Mouse (Mus musculus): ENCODE data around the gene Rora. TPM values are rescaled to one million over a fixed set of nuclear protein-coding genes. Genes with fewer than 3 reads are reported as not detected.
A peak's percentile ranks its signal among the peaks of the same experiment; 100 is the strongest.

Gene Rora
- polyA plus RNA-seq, 1 experiment from 2014 or later = 6.6 TPM

GRCm38 (mm10) chr9:69339199-69339598 lies 685.6 kb downstream of the Rora start:
- 73% methylated on average over 7 of the region's 7 CpGs for WGBS
- peaks cover 28% of the 10 kb centered on the region for H3K4me1 ChIP-seq
- DNase-seq (ENCODE audit: low spot score) = no peak
- H3K9me3 ChIP-seq = no peaks in the 10 kb centered on the region
- H3K27me3 ChIP-seq (replicated peaks; ENCODE audit: low read depth, poor library complexity, severe bottlenecking) = no peaks in the 10 kb centered on the region
- no peak overlapping the region for H3K4me3 ChIP-seq
- H3K36me3 ChIP-seq (replicated peaks) = no peaks in the 10 kb centered on the region
- H3K27ac ChIP-seq (replicated peaks) = no peak overlapping the region

DNA sequence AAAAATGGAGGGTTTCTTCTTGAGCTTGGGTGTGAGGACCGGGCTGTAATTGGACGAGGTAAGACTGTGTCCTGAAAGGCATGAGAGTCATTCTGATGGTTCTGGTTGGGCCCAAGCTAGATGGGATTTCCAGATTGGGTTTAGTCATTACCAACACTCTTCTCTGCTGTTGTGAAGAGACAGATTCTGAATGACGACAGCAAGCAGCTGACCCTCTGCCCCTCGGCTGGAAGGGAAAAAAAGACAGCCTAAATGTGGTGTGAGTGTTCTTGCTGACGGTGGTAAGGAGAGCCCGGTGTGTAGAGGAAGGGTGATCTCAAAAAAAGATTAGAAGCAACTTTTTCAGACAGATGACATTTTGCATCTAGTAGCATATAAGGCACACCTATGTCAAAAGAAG lies 686.2 kb downstream of the Rora start:
- Histone ChIP-seq H3K4me3 (no peak overlapping the region), H3K9me3 (no peaks in the 10 kb centered on the region), H3K4me1 (peaks cover 22% of the 10 kb centered on the region), H3K36me3 (replicated peaks) (no peaks in the 10 kb centered on the region), H3K27me3 (replicated peaks; ENCODE audit: low read depth, poor library complexity, severe bottlenecking) (no peaks in the 10 kb centered on the region), H3K27ac (replicated peaks) (no peak overlapping the region)
- no peak for DNase-seq (ENCODE audit: low spot score)
- 81% methylated on average over 6 of the region's 6 CpGs for WGBS

- Histone ChIP-seq H3K27me3 (replicated peaks; ENCODE audit: low read depth, poor library complexity, severe bottlenecking) (no peaks in the 10 kb centered on the region), H3K9me3 (no peaks in the 10 kb centered on the region), H3K36me3 (replicated peaks) (no peaks in the 10 kb centered on the region), H3K27ac (replicated peaks) (no peak overlapping the region), H3K4me3 (no peak overlapping the region), H3K4me1 (peaks cover 19% of the 10 kb centered on the region)
- WGBS = 92% methylated on average over 7 of the region's 7 CpGs
- DNase-seq (ENCODE audit: low spot score) = no peak
Observed at GRCm38 (mm10) chr9:69340421-69340820, 686.8 kb downstream of the Rora start.

- no peaks in the 10 kb centered on the region for H3K9me3 ChIP-seq
- WGBS = 91% methylated on average over 10 of the region's 10 CpGs
- H3K4me1 ChIP-seq = peaks cover 17% of the 10 kb centered on the region
- DNase-seq (ENCODE audit: low spot score) = no peak
- H3K4me3 ChIP-seq = no peak overlapping the region
- no peaks in the 10 kb centered on the region for H3K36me3 ChIP-seq (replicated peaks)
- no peaks in the 10 kb centered on the region for H3K27me3 ChIP-seq (replicated peaks; ENCODE audit: low read depth, poor library complexity, severe bottlenecking)
- H3K27ac ChIP-seq (replicated peaks) = no peak overlapping the region
Observed at GRCm38 (mm10) chr9:69343881-69344280, 690.3 kb downstream of the Rora start.

DNA sequence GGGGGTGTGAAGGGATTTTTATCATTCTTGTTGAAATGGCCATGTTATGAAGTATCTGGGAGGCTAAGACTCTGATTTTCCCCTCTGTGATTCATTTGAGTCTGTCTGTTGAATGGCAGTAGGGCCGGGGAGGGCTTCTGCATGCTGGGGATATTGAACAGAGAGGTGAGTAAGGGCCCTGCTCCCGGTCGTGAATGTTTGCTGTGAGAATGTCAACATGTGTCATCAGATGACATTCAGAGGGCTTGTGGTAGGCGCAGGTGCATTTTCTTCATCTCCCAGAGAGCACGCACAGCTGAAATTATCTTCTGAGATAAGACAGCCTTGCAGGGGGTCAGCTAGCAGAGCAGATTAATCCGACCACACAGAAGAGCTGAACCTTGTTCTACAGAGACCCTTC lies 692.0 kb downstream of the Rora start:
- H3K27me3 ChIP-seq (replicated peaks; ENCODE audit: low read depth, poor library complexity, severe bottlenecking) = no peaks in the 10 kb centered on the region
- no peak for DNase-seq (ENCODE audit: low spot score)
- 75% methylated on average over 6 of the region's 6 CpGs for WGBS

DNA sequence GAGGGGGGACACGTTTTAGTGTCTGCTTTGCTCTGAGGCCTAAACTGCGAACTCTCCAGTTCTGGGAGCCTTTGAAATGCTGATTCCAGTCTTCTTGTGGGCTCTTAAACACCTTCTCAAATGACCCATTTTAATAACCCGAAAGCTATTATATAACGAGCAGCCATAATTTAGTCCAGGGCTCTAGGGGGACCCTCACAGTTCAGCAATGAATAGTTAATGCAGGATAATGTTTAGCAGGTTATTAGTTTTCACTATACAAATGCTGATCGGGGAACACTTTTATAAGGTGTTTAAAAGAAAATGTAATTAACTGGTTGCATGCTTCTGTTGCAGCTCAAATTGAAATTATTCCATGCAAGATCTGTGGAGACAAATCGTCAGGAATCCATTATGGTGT lies 694.2 kb downstream of the Rora start:
- Histone ChIP-seq H3K27me3 (replicated peaks; ENCODE audit: low read depth, poor library complexity, severe bottlenecking) (no peaks in the 10 kb centered on the region), H3K4me1 (peaks cover 14% of the 10 kb centered on the region), H3K27ac (replicated peaks) (no peak overlapping the region), H3K9me3 (no peaks in the 10 kb centered on the region), H3K36me3 (replicated peaks) (no peaks in the 10 kb centered on the region; the same call in 1 of the 2 replicates), H3K4me3 (no peak overlapping the region)
- DNase-seq (ENCODE audit: low spot score) = no peak
- 68% methylated on average over 6 of the region's 6 CpGs for WGBS

More for the DNA sequence above, 692.0 kb downstream of the Rora start:
- H3K9me3 ChIP-seq = no peaks in the 10 kb centered on the region
- H3K4me3 ChIP-seq = no peak overlapping the region
- H3K27ac ChIP-seq (replicated peaks) = no peak overlapping the region
- H3K36me3 ChIP-seq (replicated peaks) = no peaks in the 10 kb centered on the region
- H3K4me1 ChIP-seq = peaks cover 14% of the 10 kb centered on the region

DNA sequence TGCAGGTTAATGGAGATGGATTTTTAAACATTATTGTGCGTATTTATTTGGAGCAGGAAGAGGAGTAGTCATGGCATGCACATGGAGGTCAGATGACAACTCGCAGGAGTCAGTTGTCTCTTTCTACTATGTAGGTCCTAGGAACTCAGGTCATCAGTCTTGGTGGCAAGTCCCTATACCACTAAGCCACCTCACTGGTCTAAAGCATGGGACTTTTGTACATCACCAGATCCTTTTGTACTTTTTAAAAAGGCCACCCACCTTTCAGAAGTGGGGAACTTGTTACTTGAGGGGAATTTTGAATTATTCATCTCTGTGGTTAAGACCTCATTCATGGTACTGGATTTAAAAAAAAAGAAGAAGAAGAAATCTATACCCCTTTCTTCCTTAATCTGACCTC lies 696.0 kb downstream of the Rora start:
- no peaks in the 10 kb centered on the region for H3K9me3 ChIP-seq
- 91% methylated on average over 2 of the region's 2 CpGs for WGBS
- peaks cover 18% of the 10 kb centered on the region for H3K4me1 ChIP-seq
- no peaks in the 10 kb centered on the region; the same call in 1 of the 2 replicates for H3K36me3 ChIP-seq (replicated peaks)
- DNase-seq (ENCODE audit: low spot score) = no peak
- H3K27me3 ChIP-seq (replicated peaks; ENCODE audit: low read depth, poor library complexity, severe bottlenecking) = no peaks in the 10 kb centered on the region
- no peak overlapping the region for H3K27ac ChIP-seq (replicated peaks)
- H3K4me3 ChIP-seq = no peak overlapping the region

DNA sequence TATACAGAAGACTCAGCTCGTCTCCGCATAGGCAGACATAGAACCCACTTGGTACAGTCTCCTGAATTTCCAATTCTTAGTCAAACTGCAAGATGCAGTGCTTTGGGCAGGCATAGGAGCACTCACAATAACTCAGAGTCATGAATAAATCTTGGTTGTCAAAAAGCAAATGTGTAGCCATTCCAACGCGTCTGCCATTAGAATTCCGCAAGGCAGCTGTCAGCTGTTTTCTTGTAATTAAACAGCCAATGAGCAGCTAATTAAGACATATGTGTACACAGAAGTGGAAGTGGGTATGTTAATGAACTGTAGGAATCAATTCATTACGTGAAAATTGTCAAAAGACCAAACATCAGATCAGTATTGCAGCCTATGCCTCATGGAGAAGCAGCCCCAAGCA lies 700.6 kb downstream of the Rora start:
- H3K27ac ChIP-seq (replicated peaks) = no peak overlapping the region
- H3K9me3 ChIP-seq = no peaks in the 10 kb centered on the region
- no peaks in the 10 kb centered on the region for H3K27me3 ChIP-seq (replicated peaks; ENCODE audit: low read depth, poor library complexity, severe bottlenecking)
- peaks cover 17% of the 10 kb centered on the region; the same call in 1 of the 2 replicates for H3K4me1 ChIP-seq
- no peak overlapping the region for H3K4me3 ChIP-seq
- H3K36me3 ChIP-seq (replicated peaks) = no peaks in the 10 kb centered on the region; the same call in 1 of the 2 replicates
- WGBS = 92% methylated on average over 6 of the region's 6 CpGs
- DNase-seq (ENCODE audit: low spot score) = no peak

- Histone ChIP-seq H3K9me3 (no peaks in the 10 kb centered on the region), H3K4me1 (peaks cover 19% of the 10 kb centered on the region), H3K36me3 (replicated peaks) (no peaks in the 10 kb centered on the region), H3K27ac (replicated peaks) (no peak overlapping the region), H3K4me3 (no peak overlapping the region), H3K27me3 (replicated peaks; ENCODE audit: low read depth, poor library complexity, severe bottlenecking) (no peaks in the 10 kb centered on the region)
- peak; percentile 66 for DNase-seq (ENCODE audit: low spot score)
- whole genome bisulfite sequencing = 34% methylated on average over 3 of the region's 3 CpGs
Observed at GRCm38 (mm10) chr9:69357834-69358233, 704.2 kb downstream of the Rora start.

DNA sequence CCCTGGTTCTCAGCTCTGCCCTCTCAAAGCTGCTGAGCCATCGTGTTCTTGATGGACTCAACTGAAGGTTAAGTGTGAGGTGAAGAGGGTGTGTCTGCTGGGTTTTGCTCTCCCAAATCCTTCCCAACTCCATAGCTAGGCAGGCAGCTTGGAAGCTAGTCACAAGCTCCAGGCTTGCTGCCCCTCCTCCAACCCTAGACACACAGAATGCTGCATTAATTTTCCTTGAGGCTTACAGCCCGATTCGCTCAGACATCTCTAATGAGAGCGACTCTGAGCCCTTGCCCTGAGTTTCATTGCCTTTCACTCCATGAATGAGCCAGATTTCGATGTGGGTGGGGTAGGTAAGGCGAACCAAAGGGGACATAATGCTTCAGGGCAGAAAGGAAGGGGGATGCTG lies 705.2 kb downstream of the Rora start:
- H3K36me3 ChIP-seq (replicated peaks) = no peaks in the 10 kb centered on the region
- H3K4me1 ChIP-seq = peaks cover 24% of the 10 kb centered on the region
- DNase-seq (ENCODE audit: low spot score) = no peak
- no peaks in the 10 kb centered on the region for H3K27me3 ChIP-seq (replicated peaks; ENCODE audit: low read depth, poor library complexity, severe bottlenecking)
- no peak overlapping the region for H3K27ac ChIP-seq (replicated peaks)
- 71% methylated on average over 6 of the region's 6 CpGs for WGBS
- H3K9me3 ChIP-seq = no peaks in the 10 kb centered on the region
- no peak overlapping the region for H3K4me3 ChIP-seq

DNA sequence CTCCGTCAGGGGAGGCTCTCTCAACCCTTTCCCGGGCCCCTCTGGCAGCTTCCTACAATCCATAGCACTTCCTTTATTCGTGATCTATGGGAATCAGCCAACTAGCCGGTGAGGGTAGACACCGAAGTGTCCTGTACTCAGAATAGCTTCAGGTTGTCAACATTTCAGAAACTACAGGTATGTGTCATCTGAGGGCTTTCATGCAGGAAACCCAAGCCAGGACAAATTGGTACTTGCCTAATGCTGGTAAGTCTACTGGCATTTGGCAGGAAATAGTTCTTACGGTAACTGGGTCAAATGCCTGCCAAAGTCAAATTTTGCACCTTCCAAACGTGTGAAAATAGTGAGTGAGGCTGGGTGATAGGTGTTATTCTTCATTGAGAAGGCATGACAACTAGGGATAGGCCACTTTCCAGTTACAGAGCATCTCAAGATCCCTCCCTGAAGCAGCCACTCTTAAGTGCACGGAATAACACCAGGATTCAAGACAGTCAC lies 708.4 kb downstream of the Rora start:
- 91% methylated on average over 8 of the region's 8 CpGs for WGBS
- Histone ChIP-seq H3K36me3 (replicated peaks) (peaks cover 9% of the 10 kb centered on the region; the same call in 1 of the 2 replicates), H3K9me3 (no peaks in the 10 kb centered on the region), H3K4me3 (no peak overlapping the region), H3K4me1 (peaks cover 22% of the 10 kb centered on the region), H3K27me3 (replicated peaks; ENCODE audit: low read depth, poor library complexity, severe bottlenecking) (no peaks in the 10 kb centered on the region), H3K27ac (replicated peaks) (no peak overlapping the region)
- DNase-seq (ENCODE audit: low spot score) = no peak

- Histone ChIP-seq H3K27me3 (replicated peaks; ENCODE audit: low read depth, poor library complexity, severe bottlenecking) (no peaks in the 10 kb centered on the region), H3K4me1 (peaks cover 22% of the 10 kb centered on the region), H3K4me3 (no peak overlapping the region), H3K27ac (replicated peaks) (no peak overlapping the region), H3K9me3 (no peaks in the 10 kb centered on the region), H3K36me3 (replicated peaks) (peaks cover 9% of the 10 kb centered on the region; the same call in 1 of the 2 replicates)
- DNase-seq (ENCODE audit: low spot score) = no peak
- 35% methylated on average over 4 of the region's 4 CpGs for WGBS
Observed at GRCm38 (mm10) chr9:69362766-69363165, 709.2 kb downstream of the Rora start.

GRCm38 (mm10) chr9:69364117-69364516 lies 710.5 kb downstream of the Rora start:
- peak overlapping the region; percentile 14; the same call in 1 of the 2 replicates for H3K4me3 ChIP-seq
- H3K9me3 ChIP-seq = no peaks in the 10 kb centered on the region
- H3K27me3 ChIP-seq (replicated peaks; ENCODE audit: low read depth, poor library complexity, severe bottlenecking) = no peaks in the 10 kb centered on the region
- H3K36me3 ChIP-seq (replicated peaks) = peaks cover 9% of the 10 kb centered on the region; the same call in 1 of the 2 replicates
- peaks cover 15% of the 10 kb centered on the region for H3K4me1 ChIP-seq
- DNase-seq (ENCODE audit: low spot score) = peak; percentile 31
- WGBS = 46% methylated on average over 16 of the region's 16 CpGs
- no peak overlapping the region for H3K27ac ChIP-seq (replicated peaks)
